Mouse (Mus musculus) adrenal gland (tissue): ENCODE results near the gene Lmf1.

Experiments
- intact Hi-C: fragments of 180-260 bp; cut with DNase I; formaldehyde crosslinking; loops from one replicate; pipeline ENCODE4 v1.15.1; 2025

Gene Lmf1

DNA sequence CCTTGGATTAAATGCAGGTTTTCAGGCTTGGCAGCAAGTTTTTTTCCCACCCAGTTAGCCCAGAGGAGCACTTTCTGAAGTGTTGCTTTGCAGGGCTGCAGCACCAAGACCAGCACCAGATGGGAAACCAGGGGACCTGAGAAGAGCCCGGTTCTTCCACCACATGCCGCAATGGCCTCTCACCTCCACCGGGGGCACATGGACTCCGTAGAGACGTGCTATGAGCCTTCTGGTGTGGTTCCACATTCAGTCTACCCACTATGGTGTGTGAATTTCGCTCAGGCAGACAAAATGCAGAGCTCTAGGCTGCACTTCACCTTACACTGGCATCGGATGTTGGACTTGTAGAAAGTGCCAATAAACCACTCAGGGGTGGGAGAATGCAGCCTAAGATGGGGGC lies 107.4 kb downstream of the Lmf1 start:
- intact Hi-C loops = no loop called here

DNA sequence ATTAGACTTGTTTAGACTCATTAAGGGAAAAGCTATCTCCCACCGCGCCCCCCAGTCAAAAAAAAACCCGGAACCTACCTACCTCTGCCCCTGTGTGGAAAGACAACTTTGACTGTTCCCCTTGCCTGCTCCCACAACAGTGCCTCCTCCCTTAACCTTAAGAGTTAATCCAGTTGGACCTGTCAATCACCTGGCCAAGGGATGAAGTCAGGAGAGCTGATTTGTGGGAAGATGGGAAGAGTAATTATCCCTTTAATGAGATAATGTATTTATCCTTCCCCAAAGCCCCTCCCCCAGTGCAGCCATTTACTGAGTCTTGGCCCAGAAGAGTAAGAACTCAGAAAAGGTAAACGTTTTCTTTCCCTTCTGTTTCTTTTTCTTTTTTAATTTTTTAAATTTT lies 110.0 kb downstream of the Lmf1 start:
- intact Hi-C loops = no loop called here

DNA sequence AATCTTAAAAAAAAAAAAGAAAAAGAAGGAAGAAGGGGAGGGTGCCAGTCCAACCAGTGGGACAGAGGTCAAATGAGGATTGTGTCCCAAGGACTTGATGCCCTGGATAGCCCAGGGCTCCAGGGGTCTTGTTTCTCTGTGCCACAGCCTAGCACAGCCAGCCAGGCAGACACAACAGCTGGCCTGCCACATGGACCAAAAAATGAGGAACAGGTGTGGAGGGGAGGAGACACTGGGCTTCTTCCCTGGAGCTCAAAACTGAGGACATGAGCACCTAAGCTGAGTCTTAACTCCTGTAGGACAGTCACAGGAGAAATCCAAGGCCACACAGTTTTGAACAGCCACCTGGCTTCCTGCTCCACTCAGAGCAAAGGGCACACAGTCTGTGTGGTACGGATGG lies 117.4 kb downstream of the Lmf1 start:
- intact Hi-C loops = no loop called here

GRCm38 (mm10) chr17:25698446-25698845 lies 119.6 kb downstream of the Lmf1 start:
- intact Hi-C loops = loop anchor here (1.0 kb wide), 2 partner anchors 130 to 222 kb away; no protein-coding TSS in a partner anchor

GRCm38 (mm10) chr17:25700863-25701496 lies 122.1 kb downstream of the Lmf1 start:
- intact Hi-C loops = loop anchor here (5.0 kb wide), 1 partner anchor 304 kb away; no protein-coding TSS in a partner anchor

DNA sequence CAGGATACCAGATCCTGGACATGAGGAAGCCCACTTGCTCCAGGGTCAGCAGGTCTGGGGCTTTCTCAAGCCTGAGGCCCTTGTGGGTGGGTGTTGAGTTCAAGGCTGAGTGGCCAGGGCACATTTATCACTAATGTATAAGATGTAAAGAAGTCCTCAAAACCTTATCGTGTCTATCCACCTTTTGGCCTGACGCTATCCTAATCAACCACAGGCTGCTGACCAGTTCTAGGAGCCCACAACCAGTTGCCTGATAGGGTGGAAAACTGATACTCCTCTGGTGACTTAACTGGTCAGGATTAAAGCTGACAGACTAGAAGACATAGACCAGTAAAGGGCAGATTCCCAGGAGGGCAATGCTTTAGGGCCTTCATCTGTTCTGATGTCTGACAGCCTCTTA lies 131.1 kb downstream of the Lmf1 start:
- intact Hi-C loops = no loop called here

DNA sequence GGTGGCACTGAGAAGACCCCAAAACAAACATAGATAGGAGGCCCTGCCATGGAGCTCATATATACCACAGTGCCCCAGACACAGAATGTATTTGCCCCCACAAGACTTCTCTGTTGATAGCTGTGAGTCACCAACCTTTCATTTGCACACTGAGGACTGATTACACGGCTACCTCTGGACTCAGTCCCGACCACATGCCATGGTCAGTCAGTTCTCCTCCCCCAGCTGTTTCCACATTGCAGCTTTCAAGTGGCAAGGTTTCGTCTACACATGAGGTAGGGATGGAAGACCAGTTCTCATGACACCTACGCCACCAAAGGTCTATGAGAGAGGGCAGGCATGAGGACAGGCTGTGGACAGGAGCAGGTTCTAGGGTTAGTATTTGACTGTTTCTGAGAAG lies 132.3 kb downstream of the Lmf1 start:
- intact Hi-C loops = no loop called here
